Mouse (Mus musculus): ENCODE results near the gene Vps18.

Vps18 gene

GRCm38 (mm10) chr2:119321771-119322586 is 33.4 kb downstream of the Vps18 start:
- CTCF ChIA-PET, result no interaction called here

- CTCF ChIA-PET, result interaction anchor here (0.5 kb wide), 1 partner anchor 22 kb away, joined by 3 read pairs; no protein-coding TSS in a partner anchor
These were observed 34.2 kb downstream of the Vps18 start for GRCm38 (mm10) chr2:119322587-119323300.

GRCm38 (mm10) chr2:119323866-119324575 is 35.5 kb downstream of the Vps18 start:
- CTCF ChIA-PET, result interaction anchor here (0.6 to 1.0 kb wide), 5 partner anchors 14 to 300 kb away, joined by 3 to 27 read pairs (median 4); no protein-coding TSS in a partner anchor

- CTCF ChIA-PET, result interaction anchor here (0.6 to 1.0 kb wide), 5 partner anchors 13 to 301 kb away, joined by 3 to 27 read pairs (median 4); no protein-coding TSS in a partner anchor
These were observed 36.2 kb downstream of the Vps18 start for GRCm38 (mm10) chr2:119324576-119325318.

GRCm38 (mm10) chr2:119325568-119326143 is 37.1 kb downstream of the Vps18 start, which contains the start of gene Dll4:
TSS of gene Dll4 (plus strand) at chr2:119325784.
- CTCF ChIA-PET, result no interaction called here

- CTCF ChIA-PET, result interaction anchor here (0.6 kb wide), 1 partner anchor 1146 kb away, joined by 5 read pairs; no protein-coding TSS in a partner anchor
These were observed 37.9 kb downstream of the Vps18 start for GRCm38 (mm10) chr2:119326161-119327101.

GRCm38 (mm10) chr2:119327102-119327480 is 38.6 kb downstream of the Vps18 start:
- CTCF ChIA-PET, result interaction anchor here (0.6 kb wide), 1 partner anchor 1146 kb away, joined by 5 read pairs; no protein-coding TSS in a partner anchor

GRCm38 (mm10) chr2:119327942-119328526 is 39.5 kb downstream of the Vps18 start:
- CTCF ChIA-PET, result no interaction called here

- CTCF ChIA-PET, result no interaction called here
These were observed 40.0 kb downstream of the Vps18 start for GRCm38 (mm10) chr2:119328546-119328945.

GRCm38 (mm10) chr2:119329123-119329817 is 40.7 kb downstream of the Vps18 start:
- CTCF ChIA-PET, result no interaction called here

GRCm38 (mm10) chr2:119330795-119331194 is 42.3 kb downstream of the Vps18 start:
- CTCF ChIA-PET, result interaction anchor here (0.5 to 1.3 kb wide), 2 partner anchors 31 to 78 kb away, joined by 5 to 6 read pairs; no protein-coding TSS in a partner anchor

- CTCF ChIA-PET, result no interaction called here
These were observed 43.7 kb downstream of the Vps18 start for GRCm38 (mm10) chr2:119332177-119332661.

- CTCF ChIA-PET, result no interaction called here
These were observed 45.6 kb downstream of the Vps18 start for GRCm38 (mm10) chr2:119334135-119334534.

- CTCF ChIA-PET, result no interaction called here
These were observed 46.5 kb downstream of the Vps18 start for GRCm38 (mm10) chr2:119334964-119335525.

- CTCF ChIA-PET, result interaction anchor here (0.6 kb wide), 1 partner anchor 284 kb away, joined by 3 read pairs; no protein-coding TSS in a partner anchor
These were observed 47.0 kb downstream of the Vps18 start for GRCm38 (mm10) chr2:119335535-119335934.

GRCm38 (mm10) chr2:119336002-119336401 is 47.5 kb downstream of the Vps18 start:
- CTCF ChIA-PET, result interaction anchor here (0.6 kb wide), 1 partner anchor 284 kb away, joined by 3 read pairs; no protein-coding TSS in a partner anchor

GRCm38 (mm10) chr2:119336470-119336869 is 47.9 kb downstream of the Vps18 start:
- CTCF ChIA-PET, result no interaction called here
